Mouse (Mus musculus) liver, embryonic 14.5 days (tissue): ENCODE data around the gene Krtap1-3. TPM values are rescaled to one million over a fixed set of nuclear protein-coding genes. Genes with fewer than 3 reads are reported as not detected.
"Not testable (repeated sequence)": the region's sequence is repeated elsewhere in the genome, so short reads cannot be mapped to it uniquely, and the experiment has no call there.

ENCODE experiments used
- ATAC-seq: fragments of 200-750 bp; cut with Nextera tagmentation; 2 replicates; pipeline ENCODE4 v1.8.0; 2017; ENCODE audit warnings: moderate number of reproducible peaks, mild to moderate bottlenecking, moderate library complexity; ENCODE audit not compliant: insufficient read depth
- DNase-seq, 3 experiments: peaks; one replicate each; pipeline ENCODE4 v3.0.0-alpha.2; 2012 to 2013; ENCODE audit warnings: low read depth in 3 of 3, low spot score in 3 of 3
- H3K27ac ChIP-seq: fragments of 300-500 bp; sonication (generic); 2 replicates; pipeline ENCODE4 v1.5.1; 2014; ENCODE audit warnings: moderate library complexity, mild to moderate bottlenecking, control low read depth, inconsistent platforms
- H3K27me3 ChIP-seq: fragments of 300-500 bp; sonication (generic); 2 replicates; pipeline ENCODE4 v1.6.1; 2014; ENCODE audit warnings: mild to moderate bottlenecking, low read length, moderate library complexity; ENCODE audit not compliant: control insufficient read depth, insufficient read depth
- H3K36me3 ChIP-seq: fragments of 300-500 bp; sonication (generic); replicated peaks from 2 replicates; pipeline ENCODE4 v1.6.1; 2014; ENCODE audit warnings: low read depth; ENCODE audit not compliant: control insufficient read depth, insufficient read depth
- H3K4me1 ChIP-seq, 2 experiments: fragments of 200-500 bp in 1 of 2; fragments of 300-500 bp in 1 of 2; sonication (generic) in 1 of 2; replicated peaks; 2 replicates each; pipeline ENCODE4 v1.6.1; 2012 to 2014; ENCODE audit warnings: antibody characterized with exemption in 1 of 2, inconsistent platforms in 1 of 2, low read length in 1 of 2; ENCODE audit not compliant: control insufficient read depth in 2 of 2, insufficient read depth in 2 of 2
- H3K4me2 ChIP-seq: fragments of 300-500 bp; sonication (generic); 2 replicates; pipeline ENCODE4 v1.6.1; 2014; ENCODE audit warnings: low read depth, mild to moderate bottlenecking, control low read depth, moderate library complexity
- H3K4me3 ChIP-seq, 2 experiments: fragments of 200-500 bp in 1 of 2; fragments of 300-500 bp in 1 of 2; sonication (generic) in 1 of 2; 2 replicates each; pipeline ENCODE4 v1.5.1; 2012 to 2014; ENCODE audit warnings: low read depth in 2 of 2, low read length in 2 of 2, mild to moderate bottlenecking in 2 of 2, control low read depth in 1 of 2, inconsistent platforms in 1 of 2, moderate library complexity in 1 of 2; ENCODE audit not compliant: insufficient read depth in 1 of 2
- H3K9ac ChIP-seq: fragments of 300-500 bp; sonication (generic); replicated peaks from 2 replicates; pipeline ENCODE4 v1.6.1; 2014; ENCODE audit warnings: mild to moderate bottlenecking, control low read depth, moderate library complexity
- H3K9me3 ChIP-seq: fragments of 300-500 bp; sonication (generic); 2 replicates; pipeline ENCODE4 v1.6.1; 2016; ENCODE audit warnings: low read length, mixed read lengths; ENCODE audit not compliant: control insufficient read depth
- CTCF ChIP-seq: IDR thresholded peaks from 2 replicates; pipeline ENCODE4 v1.5.1; 2016; ENCODE audit warnings: antibody characterized with exemption, low read depth, control low read depth
- EP300 ChIP-seq: IDR thresholded peaks from 2 replicates; pipeline ENCODE4 v1.6.1; 2016; ENCODE audit warnings: antibody characterized with exemption, low read depth
- WGBS: fragments of 180-500 bp; shearing (Covaris S2); extraction: QIAGEN DNeasy Blood & Tissue Kit; methylation state at CpG from one replicate; pipeline ENCODE4 v1.1.7; 2014; ENCODE audit not compliant: insufficient replicate concordance; 5-methylcytosine and 5-hydroxymethylcytosine counted together
- polyA plus RNA-seq, 2 experiments: library from polyadenylated mRNA; depleted of rRNA in 1 of 2; stranded (reverse) in 1 of 2; unstranded in 1 of 2; fragments of >200 nt; fragmentation: Nextera tagmentation in 1 of 2; extraction: Ambion mirVana in 1 of 2; gene quantifications; 2 replicates each; pipeline versions ENCODE4 v1.2.1 to v1.2.3; 2012 to 2014

Gene Krtap1-3
- polyA plus RNA-seq, 2 experiments, result not detected

- H3K4me3 ChIP-seq, result no peak overlapping the region
- TF ChIP-seq EP300 (no peak), CTCF (no peak)
- H3K9me3 ChIP-seq, result no peaks in the 10 kb centered on the region
- no peak overlapping the region for H3K9ac ChIP-seq
- H3K4me1 ChIP-seq, result no peaks in the 10 kb centered on the region
- no peak for DNase-seq
- 51% methylated on average over 3 of the region's 3 CpGs for WGBS
- no peak overlapping the region for H3K4me2 ChIP-seq
- H3K36me3 ChIP-seq, result no peaks in the 10 kb centered on the region
- no peak overlapping the region for H3K27ac ChIP-seq
- no peak for ATAC-seq
- H3K27me3 ChIP-seq, result no peaks in the 10 kb centered on the region
Measured at GRCm38 (mm10) chr11:99630890-99631289, 39.8 kb upstream of the Krtap1-3 start.

- DNase-seq, result no peak
- no peaks in the 10 kb centered on the region for H3K36me3 ChIP-seq
- H3K9me3 ChIP-seq, result no peaks in the 10 kb centered on the region
- no peaks in the 10 kb centered on the region for H3K4me1 ChIP-seq
- H3K27me3 ChIP-seq, result no peaks in the 10 kb centered on the region
- no peak for ATAC-seq
- no peak for TF ChIP-seq CTCF
- H3K27ac ChIP-seq, result no peak within 1 kb of the TSS
- H3K4me2 ChIP-seq, result no peak within 1 kb of the TSS
- 49% methylated on average over 4 of the region's 4 CpGs for WGBS
- H3K4me3 ChIP-seq, result no peak within 1 kb of the TSS
- no peak within 1 kb of the TSS for H3K9ac ChIP-seq
Measured at GRCm38 (mm10) chr11:99628138-99628537, 37.0 kb upstream of the Krtap1-3 start, which contains the start of gene Krtap4-1. Krtap4-1 (minus strand) TSS chr11:99628238.

- no peak for ATAC-seq
Measured at GRCm38 (mm10) chr11:99620335-99620734, 29.2 kb upstream of the Krtap1-3 start, which contains the start of gene Gm11562. Gm11562 (minus strand) TSS chr11:99620435.

GRCm38 (mm10) chr11:99614796-99615363 lies 23.7 kb upstream of the Krtap1-3 start, which contains the start of gene Krtap2-4:
Krtap2-4 (minus strand) TSS chr11:99614846.
- Histone ChIP-seq H3K4me1 (no peaks in the 10 kb centered on the region), H3K9me3 (no peaks in the 10 kb centered on the region), H3K9ac (no peak within 1 kb of the TSS), H3K4me2 (no peak within 1 kb of the TSS), H3K27ac (no peak within 1 kb of the TSS), H3K4me3 (no peak within 1 kb of the TSS), H3K27me3 (no peaks in the 10 kb centered on the region), H3K36me3 (no peaks in the 10 kb centered on the region)
- ATAC-seq, result no peak
- no peak for TF ChIP-seq CTCF
- TF ChIP-seq EP300, result no peak
- 42% methylated on average over 3 of the region's 3 CpGs for WGBS
- DNase-seq, result no peak

More at GRCm38 (mm10) chr11:99620335-99620734, 29.2 kb upstream of the Krtap1-3 start, which contains the start of gene Gm11562:
- TF ChIP-seq EP300 (no peak), CTCF (no peak)
- no peak for DNase-seq
- WGBS, result 58% methylated on average over 2 of the region's 2 CpGs
- H3K36me3 ChIP-seq, result no peaks in the 10 kb centered on the region
- H3K4me1 ChIP-seq, result no peaks in the 10 kb centered on the region
- no peaks in the 10 kb centered on the region for H3K27me3 ChIP-seq
- no peak within 1 kb of the TSS for H3K4me3 ChIP-seq
- no peak within 1 kb of the TSS for H3K9ac ChIP-seq
- H3K4me2 ChIP-seq, result no peak within 1 kb of the TSS
- no peak within 1 kb of the TSS for H3K27ac ChIP-seq
- no peaks in the 10 kb centered on the region for H3K9me3 ChIP-seq

GRCm38 (mm10) chr11:99610089-99610488 lies 18.9 kb upstream of the Krtap1-3 start, which contains the start of gene Gm11937:
Gm11937 (minus strand) TSS chr11:99610189.
- 44% methylated on average over 1 of the region's 2 CpGs for WGBS
- H3K36me3 ChIP-seq, H3K4me1 ChIP-seq: not testable (repeated sequence)

More at GRCm38 (mm10) chr11:99610089-99610488, 18.9 kb upstream of the Krtap1-3 start, which contains the start of gene Gm11937:
- H3K9ac ChIP-seq, H3K27ac ChIP-seq, H3K4me3 ChIP-seq, H3K27me3 ChIP-seq, H3K9me3 ChIP-seq, ATAC-seq, DNase-seq, H3K4me2 ChIP-seq: not testable (repeated sequence)
